Mouse (Mus musculus): ENCODE data around the gene Fastkd1. TPM values are rescaled to one million over a fixed set of nuclear protein-coding genes. Genes with fewer than 3 reads are reported as not detected.
"Not testable (repeated sequence)": the region's sequence is repeated elsewhere in the genome, so short reads cannot be mapped to it uniquely, and the experiment has no call there.

Fastkd1 gene
- polyA plus RNA-seq, 1 experiment, result 14.9 TPM

DNA sequence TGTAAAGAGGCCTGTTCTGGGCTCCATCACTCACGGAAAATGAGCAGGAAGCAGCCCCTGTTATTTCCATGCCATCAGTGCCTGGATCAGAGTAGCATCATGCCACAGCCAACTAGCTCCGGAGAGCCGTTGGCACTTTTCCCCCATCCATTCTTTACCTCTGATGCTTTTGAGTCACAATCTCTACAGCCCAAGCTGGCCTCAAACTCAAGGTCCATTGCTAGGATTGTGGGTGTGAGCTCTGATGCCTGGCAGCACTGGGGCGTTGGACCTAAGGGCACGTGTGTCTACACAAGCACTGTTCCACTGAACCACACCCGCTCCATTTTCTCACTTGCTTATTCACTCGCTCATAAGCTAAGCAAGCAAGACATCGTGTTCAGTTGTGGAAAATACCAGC, 12.9 kb downstream of the Fastkd1 start:
- DNase-seq (ENCODE audit: low read depth), result no peak
- TF ChIP-seq CTCF (IDR thresholded peaks at IDR 0.05; ENCODE audit: borderline replicate concordance, extremely low read depth, insufficient read depth, insufficient read length) (no peak), POLR2A (IDR thresholded peaks at IDR 0.05; ENCODE audit: borderline replicate concordance, extremely low read depth, insufficient read depth, insufficient read length, poor library complexity, severe bottlenecking) (no peak)

DNA sequence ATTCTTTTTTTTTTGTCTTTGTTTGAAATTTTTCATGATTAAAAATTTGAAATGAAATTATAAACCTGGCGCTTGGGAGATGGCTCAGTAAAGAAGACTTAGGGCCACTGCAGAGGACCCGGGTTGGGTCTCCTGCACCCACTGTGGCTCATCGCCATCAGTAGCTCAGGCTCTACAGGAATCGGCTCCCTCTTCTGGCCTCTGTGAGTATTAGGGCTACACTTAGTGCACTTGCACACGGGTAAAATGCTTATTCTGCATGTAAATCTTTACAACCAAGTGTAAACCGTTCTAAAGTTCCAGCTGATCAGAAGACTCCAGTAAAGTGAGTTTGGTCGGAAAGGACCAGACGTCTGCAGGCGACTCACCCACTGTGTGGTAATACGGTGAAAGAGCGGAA, 19.8 kb downstream of the Fastkd1 start:
- no peak for TF ChIP-seq CTCF (IDR thresholded peaks at IDR 0.05; ENCODE audit: borderline replicate concordance, extremely low read depth, insufficient read depth, insufficient read length)
- TF ChIP-seq POLR2A (IDR thresholded peaks at IDR 0.05; ENCODE audit: borderline replicate concordance, extremely low read depth, insufficient read depth, insufficient read length, poor library complexity, severe bottlenecking), result no peak
- DNase-seq (ENCODE audit: low read depth), result no peak

DNA sequence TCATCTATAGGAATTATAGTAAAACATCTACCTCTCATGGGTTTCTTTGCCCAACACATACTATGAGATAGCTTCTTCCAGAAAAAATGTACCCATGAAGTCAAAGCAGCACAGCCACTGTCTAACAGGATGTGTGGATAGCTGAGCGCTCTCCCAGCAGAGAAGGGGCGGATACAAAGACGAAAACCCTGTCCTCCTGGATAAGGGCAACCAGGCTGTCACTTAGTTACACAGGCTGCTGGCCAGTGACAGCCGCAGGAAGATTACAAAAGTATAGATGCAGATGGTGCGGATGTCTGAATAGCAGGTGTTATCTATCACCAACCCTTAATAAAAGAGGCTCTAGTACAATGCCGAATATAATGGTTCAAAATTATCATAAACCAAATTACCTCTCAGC, 22.5 kb downstream of the Fastkd1 start:
- TF ChIP-seq CTCF (IDR thresholded peaks at IDR 0.05; ENCODE audit: borderline replicate concordance, extremely low read depth, insufficient read depth, insufficient read length) (no peak), POLR2A (IDR thresholded peaks at IDR 0.05; ENCODE audit: borderline replicate concordance, extremely low read depth, insufficient read depth, insufficient read length, poor library complexity, severe bottlenecking) (no peak)
- no peak for DNase-seq (ENCODE audit: low read depth)

DNA sequence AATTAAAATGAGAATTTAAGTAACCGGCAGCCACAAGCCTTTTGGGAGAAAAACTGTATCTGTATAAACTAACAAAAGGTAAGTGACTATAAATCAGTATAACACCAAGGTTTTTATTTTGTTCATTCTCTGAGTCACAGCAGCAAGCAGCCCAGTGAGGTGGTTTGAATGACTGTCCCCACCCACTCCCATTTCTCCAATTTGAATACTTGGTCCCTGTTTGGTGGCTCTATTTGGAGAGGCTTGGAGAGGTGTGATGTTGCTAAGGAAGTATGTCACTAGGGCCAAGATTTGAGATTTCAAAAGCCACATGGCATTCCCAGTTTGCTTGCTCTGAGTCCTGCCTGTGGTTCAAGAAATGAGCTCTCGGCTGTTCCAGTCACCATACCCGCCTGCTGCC, 23.1 kb downstream of the Fastkd1 start:
- no peak for DNase-seq (ENCODE audit: low read depth)
- TF ChIP-seq CTCF (IDR thresholded peaks at IDR 0.05; ENCODE audit: borderline replicate concordance, extremely low read depth, insufficient read depth, insufficient read length), result no peak
- no peak for TF ChIP-seq POLR2A (IDR thresholded peaks at IDR 0.05; ENCODE audit: borderline replicate concordance, extremely low read depth, insufficient read depth, insufficient read length, poor library complexity, severe bottlenecking)

DNA sequence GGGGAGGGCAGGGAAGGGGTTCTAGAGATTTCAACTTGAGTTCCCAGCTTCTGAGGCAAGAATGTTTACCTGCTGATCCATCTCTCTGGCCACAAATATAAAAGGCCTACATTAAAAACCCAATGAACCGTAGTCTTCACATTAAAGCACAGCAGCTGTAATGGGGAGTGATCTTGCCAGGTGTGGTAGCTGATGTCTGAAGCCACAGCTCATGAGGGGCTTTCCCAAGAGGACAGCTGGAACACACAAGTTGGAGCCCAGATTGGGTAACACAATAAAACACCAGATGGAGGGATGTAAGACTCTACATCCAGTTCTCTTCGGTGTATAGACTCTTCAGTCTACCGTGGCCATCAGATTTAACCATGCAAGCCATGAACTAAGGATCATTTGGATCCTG, 28.8 kb downstream of the Fastkd1 start:
- no peak for DNase-seq (ENCODE audit: low read depth)
- no peak for TF ChIP-seq CTCF (IDR thresholded peaks at IDR 0.05; ENCODE audit: borderline replicate concordance, extremely low read depth, insufficient read depth, insufficient read length)
- no peak for TF ChIP-seq POLR2A (IDR thresholded peaks at IDR 0.05; ENCODE audit: borderline replicate concordance, extremely low read depth, insufficient read depth, insufficient read length, poor library complexity, severe bottlenecking)

DNA sequence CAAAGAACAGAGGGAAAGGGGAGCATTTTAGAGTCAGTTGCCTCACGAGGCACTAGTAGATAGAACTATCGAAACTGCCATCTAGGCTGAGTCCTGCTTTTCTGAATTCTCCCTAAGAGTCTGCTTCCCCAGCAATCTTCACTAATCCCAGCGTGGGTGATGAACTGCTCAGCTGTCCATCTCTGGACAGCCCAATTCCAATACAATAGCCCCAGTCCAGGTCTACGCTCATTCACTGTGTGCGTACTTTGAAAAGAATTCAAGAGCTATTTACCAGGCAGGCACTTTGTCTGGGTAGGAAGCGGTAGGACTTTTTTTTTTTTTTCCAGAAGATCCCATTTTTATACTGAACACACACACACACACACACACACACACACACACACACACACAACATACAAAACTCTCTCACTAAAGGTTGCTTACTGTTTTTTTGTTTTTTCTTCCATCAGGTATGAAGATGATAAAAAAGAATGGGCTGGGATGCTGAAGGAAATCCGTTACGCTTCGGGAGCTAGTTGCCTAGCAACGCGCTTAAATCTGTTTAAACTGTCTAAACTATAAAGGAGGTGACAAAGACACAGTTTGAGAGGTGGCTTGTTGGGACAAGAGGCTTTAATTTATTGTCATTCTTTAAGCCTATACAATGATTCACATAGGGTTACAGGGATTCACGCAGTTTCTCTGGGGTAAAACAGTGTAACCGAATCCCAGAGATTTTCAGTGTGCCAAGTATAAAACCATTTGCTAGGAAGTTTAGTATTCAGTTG, 30.1 kb downstream of the Fastkd1 start:
- peak; percentile 77 for DNase-seq (ENCODE audit: low read depth)
- TF ChIP-seq POLR2A (IDR thresholded peaks at IDR 0.05; ENCODE audit: borderline replicate concordance, extremely low read depth, insufficient read depth, insufficient read length, poor library complexity, severe bottlenecking), result no peak
- TF ChIP-seq CTCF (IDR thresholded peaks at IDR 0.05; ENCODE audit: borderline replicate concordance, extremely low read depth, insufficient read depth, insufficient read length), result no peak

DNA sequence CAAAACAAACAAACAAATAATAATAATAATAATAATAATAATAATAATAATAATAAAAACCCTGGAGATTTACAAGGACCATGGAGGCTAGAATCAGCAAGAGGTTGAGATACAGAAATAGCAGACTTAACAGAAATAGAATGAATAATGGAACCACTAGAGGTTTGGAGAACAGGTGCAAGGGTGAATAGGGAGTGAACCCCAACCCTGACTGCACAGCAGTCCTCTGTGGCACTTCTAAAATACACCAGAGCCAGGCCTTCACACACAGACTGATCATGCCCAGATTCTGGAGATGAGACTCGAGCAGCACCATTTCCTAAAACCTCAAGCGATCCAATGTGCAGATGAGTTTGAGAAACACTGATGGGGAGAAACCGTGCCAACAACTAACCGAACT, 31.4 kb downstream of the Fastkd1 start:
- TF ChIP-seq POLR2A (IDR thresholded peaks at IDR 0.05; ENCODE audit: borderline replicate concordance, extremely low read depth, insufficient read depth, insufficient read length, poor library complexity, severe bottlenecking) (no peak), CTCF (IDR thresholded peaks at IDR 0.05; ENCODE audit: borderline replicate concordance, extremely low read depth, insufficient read depth, insufficient read length) (no peak)
- no peak for DNase-seq (ENCODE audit: low read depth)

DNA sequence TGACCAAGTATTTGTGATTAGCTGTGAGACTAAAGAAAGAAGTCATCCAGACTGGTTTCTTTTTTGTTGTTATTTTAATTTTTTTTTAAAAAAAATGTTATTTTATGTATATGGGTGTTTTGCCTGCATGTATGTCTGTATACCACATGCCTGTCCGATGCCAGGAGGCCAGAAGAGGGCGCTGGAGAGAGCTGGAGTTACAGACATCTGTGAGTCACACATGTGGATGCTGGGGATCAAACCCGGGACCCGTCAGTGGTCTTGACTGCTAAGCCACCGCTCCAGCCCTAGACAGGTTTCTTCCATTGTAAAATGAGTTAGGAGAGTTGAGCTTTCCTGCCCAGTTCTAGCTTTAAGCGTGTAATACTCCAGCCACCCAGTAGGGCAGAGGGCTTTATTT, 33.3 kb downstream of the Fastkd1 start:
- TF ChIP-seq CTCF (IDR thresholded peaks at IDR 0.05; ENCODE audit: borderline replicate concordance, extremely low read depth, insufficient read depth, insufficient read length), result no peak
- TF ChIP-seq POLR2A (IDR thresholded peaks at IDR 0.05; ENCODE audit: borderline replicate concordance, extremely low read depth, insufficient read depth, insufficient read length, poor library complexity, severe bottlenecking), result no peak
- no peak for DNase-seq (ENCODE audit: low read depth)

DNA sequence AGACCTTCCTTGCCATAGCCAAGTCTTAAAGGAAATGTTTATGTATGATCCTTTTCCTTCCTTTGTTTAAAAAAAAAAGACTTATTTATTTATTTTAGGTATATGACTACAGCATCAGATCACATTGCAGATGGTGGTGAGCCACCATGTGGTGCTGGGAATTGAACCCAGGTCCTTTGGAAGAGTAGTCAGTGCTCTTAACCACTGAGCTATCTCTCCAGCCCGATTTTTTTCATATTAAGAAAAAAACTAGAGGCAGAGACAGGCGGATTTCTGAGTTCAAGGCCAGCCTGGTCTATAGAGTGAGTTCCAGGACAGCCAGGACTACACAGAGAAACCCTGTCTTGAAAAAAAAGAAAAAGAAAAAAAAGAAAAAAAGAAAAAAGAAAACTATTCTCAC, 36.1 kb downstream of the Fastkd1 start:
- DNase-seq (ENCODE audit: low read depth), result not testable (repeated sequence)

DNA sequence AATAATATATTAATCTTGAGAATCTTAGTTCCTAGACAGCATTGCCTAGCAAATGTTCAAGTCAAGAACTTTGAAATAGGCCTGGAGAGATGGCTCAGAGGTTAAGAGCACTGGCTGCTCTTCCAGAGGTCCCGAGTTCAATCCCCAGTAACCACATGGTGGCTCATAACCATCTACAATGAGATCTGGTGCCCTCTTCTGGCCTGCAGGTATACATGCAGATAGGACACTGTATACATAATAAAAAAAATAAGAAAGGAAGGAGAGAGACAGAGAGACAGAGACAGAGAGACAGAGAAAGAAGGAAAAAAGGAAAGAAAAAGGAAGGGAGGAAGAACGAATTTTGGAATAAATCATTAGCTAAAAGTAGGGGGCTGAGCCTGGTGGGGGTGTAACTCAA, 36.6 kb downstream of the Fastkd1 start:
- no peak for TF ChIP-seq POLR2A (IDR thresholded peaks at IDR 0.05; ENCODE audit: borderline replicate concordance, extremely low read depth, insufficient read depth, insufficient read length, poor library complexity, severe bottlenecking)
- no peak; the same call in 1 of the 2 replicates for TF ChIP-seq CTCF (IDR thresholded peaks at IDR 0.05; ENCODE audit: borderline replicate concordance, extremely low read depth, insufficient read depth, insufficient read length)
- DNase-seq (ENCODE audit: low read depth), result no peak

DNA sequence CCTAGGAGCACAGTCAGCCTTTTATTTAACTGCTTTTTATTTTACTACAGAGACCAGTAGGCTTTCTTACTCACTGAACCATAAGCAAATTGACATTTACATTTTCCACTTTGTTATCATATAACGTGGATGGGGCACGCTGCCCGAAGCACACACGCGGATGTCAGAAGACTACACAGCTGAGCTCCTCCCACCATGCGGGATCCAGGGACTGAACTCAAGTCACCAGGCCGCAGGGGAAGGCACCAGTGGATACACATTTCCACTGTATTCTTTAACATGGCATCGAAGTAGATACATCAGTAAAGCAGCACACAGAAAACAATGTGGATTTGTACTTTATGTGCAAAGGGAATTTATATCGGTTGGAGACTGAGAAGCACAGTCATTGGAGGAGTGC, 38.0 kb downstream of the Fastkd1 start:
- DNase-seq (ENCODE audit: low read depth), result no peak
- no peak for TF ChIP-seq POLR2A (IDR thresholded peaks at IDR 0.05; ENCODE audit: borderline replicate concordance, extremely low read depth, insufficient read depth, insufficient read length, poor library complexity, severe bottlenecking)
- no peak for TF ChIP-seq CTCF (IDR thresholded peaks at IDR 0.05; ENCODE audit: borderline replicate concordance, extremely low read depth, insufficient read depth, insufficient read length)

DNA sequence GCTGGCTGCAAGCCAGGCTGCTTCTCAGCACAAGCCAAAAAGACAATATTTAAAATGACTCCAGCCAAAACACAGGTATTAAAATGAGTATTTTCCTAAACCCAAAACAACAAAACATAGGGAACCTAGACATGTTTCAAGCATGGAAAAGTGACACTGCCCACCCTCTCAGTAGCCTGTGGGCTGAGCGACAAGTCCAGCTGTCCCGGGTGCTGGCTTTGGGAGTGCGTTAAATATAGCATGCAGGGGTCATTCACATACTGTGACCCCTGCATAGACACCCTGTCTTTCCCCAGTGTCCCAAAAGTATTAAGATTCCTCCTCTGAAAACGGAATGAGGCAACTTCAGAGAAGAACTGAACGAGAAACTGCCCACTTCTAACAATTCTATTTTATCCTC, 39.6 kb downstream of the Fastkd1 start:
- DNase-seq (ENCODE audit: low read depth), result no peak
- TF ChIP-seq CTCF (IDR thresholded peaks at IDR 0.05; ENCODE audit: borderline replicate concordance, extremely low read depth, insufficient read depth, insufficient read length), result no peak
- TF ChIP-seq POLR2A (IDR thresholded peaks at IDR 0.05; ENCODE audit: borderline replicate concordance, extremely low read depth, insufficient read depth, insufficient read length, poor library complexity, severe bottlenecking), result no peak
